Mouse (Mus musculus) kidney, postnatal 0 days (tissue): Measurements from ENCODE around the gene Scg5. TPM values are rescaled to one million over a fixed set of nuclear protein-coding genes. Genes with fewer than 3 reads are reported as not detected.

Experiments
- ATAC-seq: fragments of 200-750 bp; cut with Nextera tagmentation; replicated peaks from 2 replicates; pipeline ENCODE4 v1.8.0; 2017; ENCODE audit warnings: low read depth, moderate number of reproducible peaks, moderate TSS enrichment, moderate library complexity; ENCODE audit not compliant: low FRiP score
- DNase-seq: peaks from one replicate; pipeline ENCODE4 v3.0.0-alpha.2; 2016; ENCODE audit warnings: low spot score
- H3K27ac ChIP-seq: fragments of 300-500 bp; sonication (generic); 2 replicates; pipeline ENCODE4 v1.5.1; 2014; ENCODE audit warnings: mild to moderate bottlenecking
- H3K27me3 ChIP-seq: fragments of 300-500 bp; sonication (generic); 2 replicates; pipeline ENCODE4 v1.6.1; 2014; ENCODE audit warnings: low read length, mixed read lengths; ENCODE audit not compliant: insufficient read depth
- H3K36me3 ChIP-seq: fragments of 300-500 bp; sonication (generic); 2 replicates; pipeline ENCODE4 v1.6.1; 2014; ENCODE audit warnings: low read length, mixed read lengths; ENCODE audit not compliant: insufficient read depth
- H3K4me1 ChIP-seq: fragments of 300-500 bp; sonication (generic); replicated peaks from 2 replicates; pipeline ENCODE4 v1.6.1; 2014; ENCODE audit warnings: antibody characterized with exemption, low read length, mixed read lengths; ENCODE audit not compliant: insufficient read depth
- H3K4me2 ChIP-seq: fragments of 300-500 bp; sonication (generic); 2 replicates; pipeline ENCODE4 v1.6.1; 2014; ENCODE audit warnings: mild to moderate bottlenecking, low read length, moderate library complexity, mixed read lengths
- H3K4me3 ChIP-seq: fragments of 300-500 bp; sonication (generic); replicated peaks from 2 replicates; pipeline ENCODE4 v1.5.1; 2014; ENCODE audit warnings: low read depth, low read length
- H3K9ac ChIP-seq: fragments of 300-500 bp; sonication (generic); 2 replicates; pipeline ENCODE4 v1.6.1; 2014; ENCODE audit warnings: low read depth, low read length
- H3K9me3 ChIP-seq: fragments of 300-500 bp; sonication (generic); replicated peaks from 2 replicates; pipeline ENCODE4 v1.6.1; 2016; ENCODE audit warnings: low read length, inconsistent platforms, mixed read lengths
- CTCF ChIP-seq: IDR thresholded peaks from 2 replicates; pipeline ENCODE4 v1.5.1; 2016; ENCODE audit warnings: antibody characterized with exemption, low read depth, mild to moderate bottlenecking, moderate library complexity
- WGBS: fragments of 180-500 bp; shearing (Covaris S2); extraction: QIAGEN DNeasy Blood & Tissue Kit; methylation state at CpG from one replicate; pipeline ENCODE4 v1.1.7; 2014; 5-methylcytosine and 5-hydroxymethylcytosine counted together
- polyA plus RNA-seq: library from polyadenylated mRNA; unstranded; fragments of >200 nt; fragmentation: Nextera tagmentation; extraction: Ambion mirVana; gene quantifications from 2 replicates; pipeline ENCODE4 v1.2.1, GENCODE M21; 2015

Scg5 gene
- polyA plus RNA-seq, 1 experiment from 2014 or later = 46.2 TPM

GRCm38 (mm10) chr2:113823909-113824308 lies 5.0 kb downstream of the Scg5 start:
- TF ChIP-seq CTCF = peak; percentile 87
- no peaks in the 10 kb centered on the region for H3K36me3 ChIP-seq
- H3K27me3 ChIP-seq = no peaks in the 10 kb centered on the region
- H3K9me3 ChIP-seq = no peaks in the 10 kb centered on the region
- 0 out of 2 replicates have a peak, but pooled peaks cover under 1% of the 10 kb centered on the region for H3K4me1 ChIP-seq
- ATAC-seq (no peak), DNase-seq (peak; percentile 83)
- H3K4me3 ChIP-seq = no peak overlapping the region
- H3K4me2 ChIP-seq = no peak overlapping the region
- WGBS = 0% methylated on average over 2 of the region's 2 CpGs
- H3K27ac ChIP-seq = no peak overlapping the region
- no peak overlapping the region for H3K9ac ChIP-seq

GRCm38 (mm10) chr2:113822367-113822766 lies 6.6 kb downstream of the Scg5 start:
- no peak overlapping the region for H3K27ac ChIP-seq
- H3K9me3 ChIP-seq = no peaks in the 10 kb centered on the region
- H3K4me1 ChIP-seq = no peaks in the 10 kb centered on the region
- H3K36me3 ChIP-seq = no peaks in the 10 kb centered on the region
- H3K4me2 ChIP-seq = no peak overlapping the region
- DNase-seq (no peak), ATAC-seq (no peak)
- no peak for TF ChIP-seq CTCF
- H3K9ac ChIP-seq = no peak overlapping the region
- no peaks in the 10 kb centered on the region for H3K27me3 ChIP-seq
- H3K4me3 ChIP-seq = no peak overlapping the region
- 45% methylated on average over 8 of the region's 8 CpGs for WGBS

- Histone ChIP-seq H3K36me3 (no peaks in the 10 kb centered on the region), H3K4me1 (no peaks in the 10 kb centered on the region), H3K27me3 (no peaks in the 10 kb centered on the region), H3K27ac (no peak overlapping the region), H3K9me3 (no peaks in the 10 kb centered on the region), H3K4me3 (no peak overlapping the region), H3K9ac (no peak overlapping the region), H3K4me2 (no peak overlapping the region)
- no peak for TF ChIP-seq CTCF
- 65% methylated on average over 12 of the region's 12 CpGs for WGBS
- peak; percentile 14 for DNase-seq
- peak; percentile 75 for ATAC-seq
Observed at GRCm38 (mm10) chr2:113821176-113821734, 7.7 kb downstream of the Scg5 start.

- Histone ChIP-seq H3K4me2 (no peak overlapping the region), H3K4me1 (no peaks in the 10 kb centered on the region), H3K4me3 (no peak overlapping the region), H3K27ac (no peak overlapping the region), H3K9me3 (no peaks in the 10 kb centered on the region), H3K9ac (no peak overlapping the region), H3K27me3 (no peaks in the 10 kb centered on the region), H3K36me3 (no peaks in the 10 kb centered on the region)
- no peak for ATAC-seq
- no peak for DNase-seq
- 87% methylated on average over 15 of the region's 15 CpGs for WGBS
- no peak for TF ChIP-seq CTCF
Observed at GRCm38 (mm10) chr2:113820117-113820516, 8.8 kb downstream of the Scg5 start.

- no peak for DNase-seq
- TF ChIP-seq CTCF = no peak
- Histone ChIP-seq H3K9me3 (no peaks in the 10 kb centered on the region), H3K27ac (no peak overlapping the region), H3K4me3 (no peak overlapping the region), H3K9ac (no peak overlapping the region), H3K27me3 (no peaks in the 10 kb centered on the region), H3K4me2 (no peak overlapping the region), H3K4me1 (no peaks in the 10 kb centered on the region), H3K36me3 (no peaks in the 10 kb centered on the region)
- ATAC-seq = 0 out of 2 replicates have a peak, but pooled peaks have one; percentile 25
- 58% methylated on average over 14 of the region's 14 CpGs for WGBS
Observed at GRCm38 (mm10) chr2:113817681-113818606, 11.0 kb downstream of the Scg5 start.

- Histone ChIP-seq H3K27ac (no peak overlapping the region), H3K9me3 (no peaks in the 10 kb centered on the region), H3K27me3 (no peaks in the 10 kb centered on the region), H3K4me3 (no peak overlapping the region), H3K4me2 (no peak overlapping the region), H3K36me3 (no peaks in the 10 kb centered on the region), H3K4me1 (no peaks in the 10 kb centered on the region), H3K9ac (no peak overlapping the region)
- WGBS = 26% methylated on average over 9 of the region's 9 CpGs
- TF ChIP-seq CTCF = peak; percentile 78
- no peak for ATAC-seq
- DNase-seq = peak; percentile 71
Observed at GRCm38 (mm10) chr2:113807640-113808039, 21.3 kb downstream of the Scg5 start.
